ENCODE assay signal across 8 mouse cellular contexts in genomic region chr7:125708100-125708499, GRCm38 (mm10). TPM values are rescaled to one million over a fixed set of nuclear protein-coding genes. Genes with fewer than 3 reads are reported as not detected.
DNase-seq lines count a peak whose midpoint lies in the region; ATAC-seq and TF ChIP-seq lines count a peak whose summit lies in the region.

No protein-coding gene starts in this region.

- no peak for TF ChIP-seq CTCF in liver, adult 2 months (IDR thresholded peaks at IDR 0.05; ENCODE audit: low read depth, low read length)

- no peak for ATAC-seq in intestine, embryonic 16.5 days
- ATAC-seq in neural tube, embryonic 14.5 days (ENCODE audit: low read depth): no peak

- peak overlapping the region; percentile 13; the same call in 1 of the 2 replicates for H3K27ac ChIP-seq in liver, adult 2 months (replicated peaks; ENCODE audit: insufficient read depth, low read depth, low read length)
- H3K27ac ChIP-seq in embryonic facial prominence, embryonic 10.5 days (replicated peaks): peak overlapping the region; percentile 94
- 0 out of 2 replicates have a peak overlapping the region, but pooled peaks have one; percentile 32 for H3K27ac ChIP-seq in intestine, embryonic 16.5 days (ENCODE audit: low read length)
- H3K27ac ChIP-seq in neural tube, embryonic 14.5 days (ENCODE audit: low read depth, low read length): peak overlapping the region; percentile 66; the same call in 1 of the 2 replicates

- H3K9me3 ChIP-seq in embryonic facial prominence, embryonic 10.5 days: no peaks in the 10 kb centered on the region
- H3K9me3 ChIP-seq in intestine, embryonic 16.5 days (ENCODE audit: control insufficient read depth, low read length): no peaks in the 10 kb centered on the region
- H3K9me3 ChIP-seq in neural tube, embryonic 14.5 days (ENCODE audit: control insufficient read depth, low read length): no peaks in the 10 kb centered on the region

- no peak for TF ChIP-seq POLR2A in liver, adult 2 months (IDR thresholded peaks at IDR 0.05; ENCODE audit: extremely low read depth, insufficient read depth, low read length)

- H3K9ac ChIP-seq in liver, adult 2 months (ENCODE audit: low read depth, low read length): peak overlapping the region; percentile 83
- peak overlapping the region; percentile 80 for H3K9ac ChIP-seq in intestine, embryonic 16.5 days (ENCODE audit: low read depth, low read length)
- H3K9ac ChIP-seq in neural tube, embryonic 14.5 days (replicated peaks; ENCODE audit: low read depth, low read length): peak overlapping the region; percentile 76

- intact Hi-C loops in gastrocnemius, postnatal 14 days (cut with DNase I; ENCODE audit: low total_unique reads): no loop called here

- H3K4me1 ChIP-seq in liver, adult 2 months (ENCODE audit: control insufficient read depth, insufficient read depth, low read length): peaks cover 23% of the 10 kb centered on the region
- peaks cover 51% of the 10 kb centered on the region for H3K4me1 ChIP-seq in embryonic facial prominence, embryonic 10.5 days
- peaks cover 27% of the 10 kb centered on the region for H3K4me1 ChIP-seq in intestine, embryonic 16.5 days (ENCODE audit: control insufficient read depth, insufficient read depth, low read length)
- H3K4me1 ChIP-seq in neural tube, embryonic 14.5 days (ENCODE audit: control insufficient read depth, insufficient read depth, low read length): peaks cover 27% of the 10 kb centered on the region

- 1% methylated on average over 15 of the region's 15 CpGs for WGBS in liver, adult 2 months
- WGBS in embryonic facial prominence, embryonic 10.5 days: under 1% methylated on average over 15 of the region's 15 CpGs
- WGBS in intestine, embryonic 16.5 days: under 1% methylated on average over 15 of the region's 15 CpGs
- WGBS in neural tube, embryonic 14.5 days: under 1% methylated on average over 14 of the region's 15 CpGs

- DNase-seq in liver, adult 2 months (ENCODE audit: extremely low read depth, low read depth, low spot score): peak; percentile 41
- DNase-seq in liver: no peak
- no peak for DNase-seq in embryonic facial prominence, embryonic 10.5 days (ENCODE audit: low spot score)
- no peak for DNase-seq in yolk sac, embryonic 10.5 days (ENCODE audit: low spot score)
- no peak for DNase-seq in gastrocnemius, postnatal 14 days
- no peak for DNase-seq in adrenal gland, postnatal 25 days

- no peaks in the 10 kb centered on the region for H3K27me3 ChIP-seq in liver, adult 2 months (ENCODE audit: control insufficient read depth, insufficient read depth, low read length)
- no peaks in the 10 kb centered on the region for H3K27me3 ChIP-seq in embryonic facial prominence, embryonic 10.5 days (replicated peaks; ENCODE audit: low read depth, poor library complexity, severe bottlenecking)
- no peaks in the 10 kb centered on the region for H3K27me3 ChIP-seq in intestine, embryonic 16.5 days (replicated peaks; ENCODE audit: control insufficient read depth, insufficient read depth, low read length)
- no peaks in the 10 kb centered on the region for H3K27me3 ChIP-seq in neural tube, embryonic 14.5 days (ENCODE audit: control insufficient read depth, insufficient read depth, low read length)

- peak overlapping the region; percentile 87 for H3K4me3 ChIP-seq in liver, adult 2 months (ENCODE audit: insufficient read depth, low read depth, low read length)
- peak overlapping the region; percentile 97 for H3K4me3 ChIP-seq in embryonic facial prominence, embryonic 10.5 days
- peak overlapping the region; percentile 84 for H3K4me3 ChIP-seq in intestine, embryonic 16.5 days (ENCODE audit: low read length)
- peak overlapping the region; percentile 96 for H3K4me3 ChIP-seq in neural tube, embryonic 14.5 days (ENCODE audit: low read depth, low read length)

- H3K4me2 ChIP-seq in intestine, embryonic 16.5 days (ENCODE audit: low read depth, low read length): peak overlapping the region; percentile 59
- H3K4me2 ChIP-seq in neural tube, embryonic 14.5 days (ENCODE audit: low read depth, low read length): peak overlapping the region; percentile 73

- H3K36me3 ChIP-seq in liver, adult 2 months (ENCODE audit: control insufficient read depth, insufficient read depth, low read length): peaks cover 9% of the 10 kb centered on the region
- H3K36me3 ChIP-seq in embryonic facial prominence, embryonic 10.5 days (replicated peaks): peaks cover 38% of the 10 kb centered on the region
- peaks cover 8% of the 10 kb centered on the region; the same call in 1 of the 2 replicates for H3K36me3 ChIP-seq in intestine, embryonic 16.5 days (ENCODE audit: control insufficient read depth, insufficient read depth, low read length)
- H3K36me3 ChIP-seq in neural tube, embryonic 14.5 days (ENCODE audit: control insufficient read depth, insufficient read depth, low read length): peaks cover 11% of the 10 kb centered on the region; the same call in 1 of the 2 replicates

- peaks cover 8% of the 10 kb centered on the region; the same call in 1 of the 2 replicates for H3K79me2 ChIP-seq in liver, adult 2 months (ENCODE audit: control insufficient read depth, insufficient read depth, low read length)

RNA-seq across cellular contexts. Expression of gene D430042O09Rik, which starts 0.4 kb away (rescaled TPM):
- total RNA-seq in liver, adult 2 months (2014; rRNA removed): 8.5 and 9.9 TPM in 2 replicates
- 8.8 and 9.0 TPM in 2 replicates for polyA plus RNA-seq in liver, adult 2 months (2012; rRNA removed)
- polyA plus RNA-seq in embryonic facial prominence, embryonic 10.5 days (2016; fragmentation: Nextera tagmentation; extraction: Ambion mirVana): 8.8 and 8.9 TPM in 2 replicates
- 6.0 and 7.0 TPM in 2 replicates for polyA plus RNA-seq in intestine, embryonic 16.5 days (2015; fragmentation: Nextera tagmentation; extraction: Ambion mirVana)
- polyA plus RNA-seq in neural tube, embryonic 14.5 days (2014; fragmentation: Nextera tagmentation; extraction: Ambion mirVana): 6.8 and 7.2 TPM in 2 replicates
- total RNA-seq in gastrocnemius, postnatal 14 days (2021): 1 to 10 TPM; 5.2 to 6.4 TPM
- total RNA-seq in adrenal gland, postnatal 25 days (2021): 27.3 and 37.0 TPM in 2 replicates

RNA-seq across cellular contexts. Expression of gene Gtf3c1, which starts 0.5 kb away (rescaled TPM):
- total RNA-seq in liver, adult 2 months (2014; rRNA removed): 14.9 and 21.0 TPM in 2 replicates
- polyA plus RNA-seq in liver, adult 2 months (2012; rRNA removed): 23.5 and 24.4 TPM in 2 replicates
- 49.3 and 52.1 TPM in 2 replicates for polyA plus RNA-seq in embryonic facial prominence, embryonic 10.5 days (2016; fragmentation: Nextera tagmentation; extraction: Ambion mirVana)
- polyA plus RNA-seq in intestine, embryonic 16.5 days (2015; fragmentation: Nextera tagmentation; extraction: Ambion mirVana): 15.8 and 18.8 TPM in 2 replicates
- 35.4 and 41.9 TPM in 2 replicates for polyA plus RNA-seq in neural tube, embryonic 14.5 days (2014; fragmentation: Nextera tagmentation; extraction: Ambion mirVana)
- 10 to 100 TPM; 29.9 to 31.9 TPM for total RNA-seq in gastrocnemius, postnatal 14 days (2021)
- total RNA-seq in adrenal gland, postnatal 25 days (2021): 80.2 and 89.2 TPM in 2 replicates

Comparison
In these comparisons a context has a peak if more than half of its experiments do, and no peak if none do; other contexts are left out.
1. H3K27ac ChIP-seq: peak in every context shown above with its lines; median percentile 94 in embryonic facial prominence, embryonic 10.5 days; 66 in neural tube, embryonic 14.5 days; 32 in intestine, embryonic 16.5 days; 13 in liver, adult 2 months.